Comparison of ENCODE assay signal across 8 mouse cellular contexts in the genomic region with DNA sequence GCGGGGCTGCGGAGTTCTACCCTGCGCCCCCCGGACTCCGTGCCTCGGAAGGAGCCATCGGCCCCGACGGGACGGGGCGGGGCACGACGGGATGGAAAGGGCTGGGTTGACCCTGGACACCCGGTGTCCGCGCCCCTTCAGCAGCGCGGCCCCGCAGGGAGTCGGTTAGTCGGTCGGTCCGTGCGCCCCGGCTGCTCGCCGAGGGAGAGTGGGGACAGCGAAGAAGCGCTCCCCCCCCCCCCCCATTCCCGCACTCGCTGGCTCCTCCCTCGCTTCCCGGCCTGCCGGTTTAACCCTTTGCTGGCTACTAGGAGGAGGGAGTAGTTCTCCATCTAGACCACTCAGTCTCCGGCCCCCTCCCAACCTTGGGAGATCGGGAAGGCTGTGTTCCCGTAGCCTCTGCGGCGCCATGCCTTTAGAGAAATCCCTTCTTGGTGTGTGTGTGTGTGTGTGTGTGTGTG. TPM values are rescaled to one million over a fixed set of nuclear protein-coding genes. Genes with fewer than 3 reads are reported as not detected.
DNase-seq lines count a peak whose midpoint lies in the region; ATAC-seq and TF ChIP-seq lines count a peak whose summit lies in the region.

No protein-coding gene starts in this region.

- no peaks in the 10 kb centered on the region for H3K36me3 ChIP-seq in heart, embryonic 10.5 days
- H3K36me3 ChIP-seq in midbrain, embryonic 14.5 days (ENCODE audit: control insufficient read depth, insufficient read depth, low read length), result no peaks in the 10 kb centered on the region

- no peak for TF ChIP-seq POLR2A in cerebellum, adult 2 months (IDR thresholded peaks at IDR 0.05; ENCODE audit: borderline replicate concordance, insufficient read depth, low read length)

- DNase-seq in heart, adult 11 months, result peak; percentile 96
- no peak for DNase-seq in heart, postnatal 25 days (ENCODE audit: low spot score)
- DNase-seq in adrenal gland, postnatal 25 days, result peak; percentile 39
- DNase-seq in heart, embryonic 10.5 days (ENCODE audit: low spot score), result no peak
- peak; percentile 28 to 60 for DNase-seq in kidney, postnatal 25 days
- peak; percentile 88 for DNase-seq in midbrain, embryonic 14.5 days
- DNase-seq in cerebellum, adult 11 months, result no peak
- no peak for DNase-seq in cerebellum, adult 2 months

- TF ChIP-seq CTCF in cerebellum, adult 2 months (IDR thresholded peaks at IDR 0.05; ENCODE audit: borderline replicate concordance, insufficient read depth, low read depth, low read length), result no peak

- peak; percentile 57 for ATAC-seq in midbrain, embryonic 14.5 days (ENCODE audit: low FRiP score, low TSS enrichment)

- peaks cover 89% of the 10 kb centered on the region for H3K27me3 ChIP-seq in heart, embryonic 10.5 days (ENCODE audit: insufficient read depth, poor library complexity, severe bottlenecking)
- H3K27me3 ChIP-seq in midbrain, embryonic 14.5 days (ENCODE audit: control insufficient read depth, insufficient read depth, low read length), result peaks cover 54% of the 10 kb centered on the region
- H3K27me3 ChIP-seq in cerebellum, adult 2 months (ENCODE audit: control insufficient read depth, insufficient read depth, low read length), result peaks cover 7% of the 10 kb centered on the region

- H3K4me2 ChIP-seq in midbrain, embryonic 14.5 days (ENCODE audit: low read length), result peak overlapping the region; percentile 96

- under 1% methylated on average over 36 of the region's 39 CpGs for WGBS in heart, embryonic 10.5 days
- 0% methylated on average over 39 of the region's 39 CpGs for WGBS in midbrain, embryonic 14.5 days
- under 1% methylated on average over 39 of the region's 39 CpGs for WGBS in cerebellum, adult 2 months

- peaks cover 58% of the 10 kb centered on the region for H3K4me1 ChIP-seq in heart, embryonic 10.5 days
- H3K4me1 ChIP-seq in midbrain, embryonic 14.5 days (ENCODE audit: control insufficient read depth, insufficient read depth, low read length), result peaks cover 26% of the 10 kb centered on the region
- no peaks in the 10 kb centered on the region for H3K4me1 ChIP-seq in cerebellum, adult 2 months (ENCODE audit: control insufficient read depth, insufficient read depth, low read length)

- H3K4me3 ChIP-seq in heart, embryonic 10.5 days, result peak overlapping the region; percentile 64
- peak overlapping the region; percentile 60 for H3K4me3 ChIP-seq in midbrain, embryonic 14.5 days (replicated peaks; ENCODE audit: low read depth, low read length)
- H3K4me3 ChIP-seq in cerebellum, adult 2 months (replicated peaks; ENCODE audit: insufficient read depth, low read depth, low read length), result no peak overlapping the region

- H3K9ac ChIP-seq in midbrain, embryonic 14.5 days (replicated peaks; ENCODE audit: low read length), result peak overlapping the region; percentile 52

- H3K27ac ChIP-seq in heart, embryonic 10.5 days, result peak overlapping the region; percentile 44
- H3K27ac ChIP-seq in midbrain, embryonic 14.5 days (replicated peaks; ENCODE audit: low read depth, low read length), result peak overlapping the region; percentile 60; the same call in 1 of the 2 replicates
- no peak overlapping the region for H3K27ac ChIP-seq in cerebellum, adult 2 months (ENCODE audit: insufficient read depth, low read length)

- H3K9me3 ChIP-seq in heart, embryonic 10.5 days, result no peaks in the 10 kb centered on the region
- H3K9me3 ChIP-seq in midbrain, embryonic 14.5 days (ENCODE audit: control insufficient read depth, low read length), result no peaks in the 10 kb centered on the region

- intact Hi-C loops in heart, postnatal 25 days (cut with DNase I), result loop anchor here (2.0 to 5.0 kb wide), 3 partner anchors 16 to 120 kb away; no protein-coding TSS in a partner anchor

RNA-seq across cellular contexts. Expression of a gene that starts 0.3 kb away (rescaled TPM):
- 1 to 10 TPM; 1.8 to 4.0 TPM for total RNA-seq in heart, postnatal 25 days (2021)
- 1.2 TPM in 2 replicates for total RNA-seq in adrenal gland, postnatal 25 days (2021)
- polyA plus RNA-seq in heart, embryonic 10.5 days (2016; fragmentation: Nextera tagmentation; extraction: Ambion mirVana), result 0.33 and 0.88 TPM in 2 replicates
- 4.5 and 5.6 TPM in 2 replicates for polyA plus RNA-seq in midbrain, embryonic 14.5 days (2014; fragmentation: Nextera tagmentation; extraction: Ambion mirVana)
- 1.2 and 1.7 TPM in 2 replicates for polyA plus RNA-seq in cerebellum, adult 2 months (2012; rRNA removed)

RNA-seq across cellular contexts. Expression of a gene that starts 48.2 kb away (rescaled TPM):
- 1 to 10 TPM; 1.5 to 2.2 TPM for total RNA-seq in heart, postnatal 25 days (2021)
- 2.4 and 4.3 TPM in 2 replicates for total RNA-seq in adrenal gland, postnatal 25 days (2021)
- 38.9 and 41.0 TPM in 2 replicates for polyA plus RNA-seq in heart, embryonic 10.5 days (2016; fragmentation: Nextera tagmentation; extraction: Ambion mirVana)
- polyA plus RNA-seq in midbrain, embryonic 14.5 days (2014; fragmentation: Nextera tagmentation; extraction: Ambion mirVana), result 0.90 and 2.4 TPM in 2 replicates
- 0.25 and 0.43 TPM in 2 replicates for polyA plus RNA-seq in cerebellum, adult 2 months (2012; rRNA removed)

RNA-seq across cellular contexts. Expression of a gene that starts 49.5 kb away (rescaled TPM):
- total RNA-seq in heart, postnatal 25 days (2021), result 10 to 100 TPM; 70.7 to 86.6 TPM
- total RNA-seq in adrenal gland, postnatal 25 days (2021), result 54.7 and 55.7 TPM in 2 replicates
- 48.4 and 50.9 TPM in 2 replicates for polyA plus RNA-seq in heart, embryonic 10.5 days (2016; fragmentation: Nextera tagmentation; extraction: Ambion mirVana)
- polyA plus RNA-seq in midbrain, embryonic 14.5 days (2014; fragmentation: Nextera tagmentation; extraction: Ambion mirVana), result 1.7 and 4.2 TPM in 2 replicates
- 0.82 and 1.3 TPM in 2 replicates for polyA plus RNA-seq in cerebellum, adult 2 months (2012; rRNA removed)

Comparison
In these comparisons a context has a peak if more than half of its experiments do, and no peak if none do; other contexts are left out.
1. DNase-seq: peak in heart, adult 11 months (single experiment), adrenal gland, postnatal 25 days (single experiment), kidney, postnatal 25 days (2 of 2) and midbrain, embryonic 14.5 days (single experiment); none in heart, postnatal 25 days (single experiment), heart, embryonic 10.5 days (single experiment), cerebellum, adult 11 months (single experiment) and cerebellum, adult 2 months (0 of 2).
2. RNA of a gene that starts 48.2 kb away (polyA plus RNA-seq): 38.9 to 41.0 TPM in heart, embryonic 10.5 days; 0.90 to 2.4 TPM in midbrain, embryonic 14.5 days and 0.25 to 0.43 TPM in cerebellum, adult 2 months; every median in the first group is over 10 times any median in the second.